Mouse (Mus musculus): ENCODE measurements around the gene Rcc1. TPM values are rescaled to one million over a fixed set of nuclear protein-coding genes. Genes with fewer than 3 reads are reported as not detected.
A peak's percentile ranks its signal among the peaks of the same experiment; 100 is the strongest.

Gene Rcc1
- 10 to 100 TPM; 12.5 to 13.0 TPM for total RNA-seq (2021)
- long read RNA-seq, experiment 1, transcript Rcc1-202 (10 exons, 2,285 nt) = major isoform, 5 of 7 reads
- long read RNA-seq, experiment 1, partial matches to known transcripts = 0 of 7 reads
- long read RNA-seq, experiment 1, other reads (novel, unspliced or antisense) = 2 of 7 reads
- long read RNA-seq, experiment 2, transcript Rcc1-202 (10 exons, 2,285 nt) = major isoform, 8 of 16 reads
- long read RNA-seq, experiment 2, partial matches to known transcripts = 1 of 16 reads
- long read RNA-seq, experiment 2, other reads (novel, unspliced or antisense) = 6 of 16 reads

- DNase-seq (ENCODE audit: low spot score in 2 of 2) = peak; percentile 78 to 92
Observed at GRCm38 (mm10) chr4:132353481-132353885, at the start of gene Rcc1. Gene Rcc1 (minus strand): TSS chr4:132353605.

GRCm38 (mm10) chr4:132401016-132401415 is 47.6 kb upstream of the Rcc1 start:
- no peak for DNase-seq (ENCODE audit: low spot score in 2 of 2)

DNA sequence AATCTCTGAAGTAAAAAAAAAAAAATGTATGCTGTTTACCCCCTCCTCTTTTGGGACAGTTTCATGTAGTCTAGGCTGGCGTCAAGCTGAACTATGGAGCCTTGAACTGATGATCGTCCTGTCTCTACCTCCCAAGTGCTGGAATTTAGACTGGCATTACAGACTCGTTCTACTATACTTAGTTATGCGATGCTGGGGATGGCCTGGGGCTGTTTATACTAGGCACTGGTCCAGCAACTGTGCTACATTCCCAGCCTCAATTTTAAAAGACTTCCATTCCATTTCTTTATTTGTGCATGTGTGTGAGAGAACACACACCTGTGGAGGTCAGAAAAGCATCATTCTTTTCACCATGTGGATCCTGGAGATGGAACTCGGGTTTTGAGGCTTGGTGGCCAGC is 45.5 kb upstream of the Rcc1 start:
- DNase-seq (ENCODE audit: low spot score in 2 of 2) = no peak

DNA sequence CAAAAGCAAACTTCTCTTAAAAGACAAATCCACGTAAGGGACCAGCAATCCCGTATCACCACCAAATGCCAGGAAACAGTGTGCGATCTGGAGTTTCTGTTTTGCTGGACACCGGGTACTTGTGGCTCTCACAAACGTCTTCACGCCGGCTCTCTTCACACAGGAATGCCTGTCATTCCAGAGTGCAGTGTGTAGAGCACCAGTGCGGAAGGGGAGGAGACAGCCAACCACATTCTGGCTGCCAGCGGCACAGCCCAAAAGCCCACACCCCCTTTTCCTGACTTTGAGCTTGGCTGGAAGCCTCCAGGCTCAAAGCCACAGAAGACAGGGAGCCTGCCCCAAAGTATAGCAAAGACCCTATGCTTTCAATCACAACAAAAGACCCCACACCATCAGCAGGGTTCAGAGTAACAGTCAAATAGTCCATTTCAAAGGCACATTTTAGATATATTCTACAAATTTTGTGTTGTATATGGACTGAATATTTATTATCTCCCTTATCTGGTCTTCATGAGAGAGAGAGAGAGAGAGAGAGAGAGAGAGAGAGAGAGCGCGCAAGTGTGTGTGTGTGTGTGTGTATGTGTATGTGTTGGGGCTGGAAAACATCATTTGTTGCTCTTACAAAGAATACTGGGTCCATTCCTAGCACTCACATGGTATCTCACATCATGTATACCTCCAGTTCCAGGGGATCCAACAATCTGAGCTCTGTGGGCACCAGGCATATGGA is 44.8 kb upstream of the Rcc1 start:
- DNase-seq (ENCODE audit: low spot score in 2 of 2) = peak; percentile 7 to 26

DNA sequence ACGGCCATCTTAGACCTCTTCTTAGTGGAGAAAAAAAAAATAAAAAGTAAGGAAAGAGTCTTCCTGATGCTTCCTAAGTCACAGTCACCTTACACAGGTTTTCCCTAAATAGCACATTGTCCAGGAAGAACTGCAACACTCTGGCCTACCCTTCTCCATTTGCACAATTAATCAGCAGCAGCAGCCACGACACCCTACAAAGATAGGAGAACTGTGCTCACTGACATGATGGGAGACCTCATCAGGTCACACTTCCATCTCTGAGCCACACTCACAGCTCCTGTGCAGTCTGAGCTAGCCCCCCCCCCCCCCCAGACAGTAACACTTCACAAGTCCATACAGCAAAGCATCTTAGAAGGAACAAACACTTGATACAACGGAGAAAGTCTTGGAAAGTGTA is 43.7 kb upstream of the Rcc1 start:
- no peak for DNase-seq (ENCODE audit: low spot score in 2 of 2)

GRCm38 (mm10) chr4:132396251-132396650 is 42.8 kb upstream of the Rcc1 start:
- DNase-seq (ENCODE audit: low spot score in 2 of 2) = no peak

DNA sequence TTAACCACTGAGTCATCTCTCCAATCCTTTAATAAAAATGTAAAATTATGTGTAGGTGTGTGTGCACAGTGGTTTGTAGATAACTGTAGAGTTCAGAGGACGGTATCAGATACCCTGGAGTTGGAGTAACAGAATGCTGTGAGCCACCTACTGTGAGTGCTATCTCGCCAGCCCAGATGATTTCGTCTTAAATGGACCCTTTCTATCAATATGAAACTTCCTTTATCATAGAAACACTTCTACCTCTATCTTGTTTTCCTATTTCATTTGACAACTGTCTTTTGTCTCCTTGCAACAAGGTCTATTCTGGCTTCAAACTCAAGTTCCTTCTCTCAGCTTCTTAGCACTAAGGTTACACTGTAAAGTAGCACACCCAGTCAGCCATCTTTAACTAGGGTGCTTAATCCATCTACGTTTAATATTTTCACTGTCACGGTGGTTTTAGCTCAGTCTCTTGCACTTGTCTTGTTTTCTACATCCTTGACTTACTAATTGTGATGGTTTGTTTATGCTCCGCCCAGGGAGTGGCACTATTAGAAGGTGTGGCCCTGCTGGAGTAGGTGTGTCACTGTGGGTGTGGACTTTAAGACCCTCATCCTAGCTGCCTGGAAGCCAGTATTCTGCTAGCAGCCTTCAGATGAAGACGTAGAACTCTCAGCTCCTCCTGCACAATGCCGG is 37.8 kb upstream of the Rcc1 start:
- no peak for DNase-seq (ENCODE audit: low spot score in 2 of 2)

GRCm38 (mm10) chr4:132389302-132389701 is 35.9 kb upstream of the Rcc1 start:
- DNase-seq (ENCODE audit: low spot score in 2 of 2) = no peak

GRCm38 (mm10) chr4:132387617-132388016 is 34.2 kb upstream of the Rcc1 start:
- DNase-seq (ENCODE audit: low spot score in 2 of 2) = no peak

GRCm38 (mm10) chr4:132386846-132387245 is 33.4 kb upstream of the Rcc1 start:
- DNase-seq (ENCODE audit: low spot score in 2 of 2) = no peak

GRCm38 (mm10) chr4:132385771-132386410 is 32.5 kb upstream of the Rcc1 start:
- DNase-seq (ENCODE audit: low spot score in 2 of 2) = no peak

DNA sequence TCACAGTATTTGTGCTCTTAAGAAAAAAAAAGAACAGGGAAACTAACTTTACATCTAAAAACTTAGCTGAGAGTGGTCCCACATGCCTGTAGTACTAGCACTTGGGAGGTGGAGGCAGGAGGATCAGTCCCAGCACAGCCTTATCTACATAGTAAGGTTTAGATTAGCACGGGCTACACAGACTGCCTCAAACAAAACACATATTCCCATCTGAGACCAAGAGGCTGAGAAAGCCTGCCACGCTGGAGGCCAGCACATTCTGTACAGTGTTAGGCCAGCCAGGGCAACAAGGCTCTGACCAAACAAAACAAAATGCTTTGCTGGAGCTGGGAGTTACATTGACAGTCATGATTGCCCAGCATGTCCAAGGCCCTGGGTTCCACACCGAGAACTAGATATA is 30.1 kb upstream of the Rcc1 start:
- no peak for DNase-seq (ENCODE audit: low spot score in 2 of 2)

GRCm38 (mm10) chr4:132382296-132382695 is 28.9 kb upstream of the Rcc1 start:
- peak in 1 of 2 experiments; percentile 29 for DNase-seq (ENCODE audit: low spot score in 2 of 2)

- no peak for DNase-seq (ENCODE audit: low spot score in 2 of 2)
Observed at GRCm38 (mm10) chr4:132380965-132381616, 27.7 kb upstream of the Rcc1 start.

DNA sequence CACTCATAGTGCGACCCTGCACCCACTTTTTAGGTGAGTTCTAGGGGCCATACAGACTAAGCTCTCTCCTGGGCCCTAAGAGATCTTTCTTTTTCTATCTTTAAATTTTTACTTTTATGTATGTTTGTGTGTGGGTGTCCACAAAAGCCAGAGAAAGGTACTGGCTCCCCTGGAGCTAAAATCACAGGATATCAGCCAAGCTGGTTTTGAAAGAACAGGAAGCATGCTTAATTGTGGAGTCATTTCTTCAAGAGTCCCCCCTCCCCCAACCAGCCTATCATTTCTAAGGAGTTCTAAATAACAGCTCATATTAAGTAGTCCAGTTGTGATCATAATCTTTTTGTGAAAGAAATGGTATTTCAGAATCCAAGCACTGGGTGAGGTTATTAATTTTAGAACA is 20.4 kb upstream of the Rcc1 start:
- no peak for DNase-seq (ENCODE audit: low spot score in 2 of 2)

DNA sequence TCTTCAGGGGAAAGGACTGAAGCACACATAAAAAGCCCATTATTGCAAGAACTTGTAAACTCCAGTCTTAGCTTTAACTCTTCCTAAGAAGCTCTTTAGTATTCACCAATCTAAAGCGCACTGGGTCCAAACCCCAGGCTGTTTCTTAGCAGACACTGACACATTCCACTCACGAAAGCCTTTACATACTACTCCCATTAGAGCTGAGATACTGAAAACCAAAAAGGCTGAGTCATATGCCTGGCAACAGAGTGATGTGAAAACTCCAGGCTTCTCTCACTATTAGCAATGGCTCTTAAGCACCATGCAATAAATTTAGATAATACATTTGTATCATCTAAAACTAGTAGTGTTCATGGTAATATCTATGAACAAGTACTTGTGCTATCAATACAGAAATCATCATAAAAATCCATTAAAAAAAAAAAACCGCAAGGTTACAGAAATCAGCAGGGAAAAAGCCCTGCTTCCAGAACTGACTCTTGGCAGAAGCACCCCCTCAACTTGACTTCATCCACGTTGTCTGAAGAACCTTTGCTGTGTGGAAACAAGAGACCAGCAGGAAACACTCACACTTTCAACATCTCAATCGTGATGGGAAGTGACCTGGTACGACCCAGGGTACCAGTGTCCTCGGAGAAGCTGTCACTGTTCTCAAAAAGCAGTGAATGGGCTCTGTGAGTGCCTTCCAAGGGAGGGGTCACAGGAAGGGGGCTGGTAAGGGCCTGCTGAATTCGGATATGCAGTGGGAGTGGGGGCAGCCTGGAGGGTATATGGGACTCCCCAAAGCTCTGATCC is 16.7 kb upstream of the Rcc1 start:
- DNase-seq (ENCODE audit: low spot score in 2 of 2) = no peak

GRCm38 (mm10) chr4:132367480-132368201 is 14.2 kb upstream of the Rcc1 start:
- no peak for DNase-seq (ENCODE audit: low spot score in 2 of 2)

GRCm38 (mm10) chr4:132365450-132366060 is 12.2 kb upstream of the Rcc1 start:
- no peak for DNase-seq (ENCODE audit: low spot score in 2 of 2)

DNA sequence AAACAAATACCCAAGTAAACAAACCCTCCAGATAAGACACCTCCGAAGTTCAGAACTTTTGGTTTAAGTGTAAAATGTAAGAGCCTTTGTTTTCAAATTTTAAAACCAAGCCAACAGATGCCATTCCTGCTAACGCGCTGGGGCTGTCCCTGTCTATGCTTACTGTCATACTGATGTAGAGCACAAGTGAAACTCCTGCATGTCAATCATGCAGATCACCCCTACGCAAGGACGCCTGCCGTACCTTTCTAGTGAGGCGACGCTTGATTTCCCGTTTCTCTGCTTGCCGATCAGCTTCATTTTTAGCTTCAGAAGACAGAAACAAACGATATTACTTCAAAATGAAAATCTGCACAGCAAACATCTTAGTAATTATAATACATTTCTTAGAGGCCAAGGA is 10.1 kb upstream of the Rcc1 start:
- DNase-seq (ENCODE audit: low spot score in 2 of 2) = no peak
